Mouse (Mus musculus) thymus, adult 18-20 months (tissue): ENCODE results near the gene Acbd4.

ENCODE experiments used
- DNase-seq, 2 experiments: peaks; one replicate each; pipeline ENCODE4 v3.0.0; 2022; ENCODE audit warnings: mixed read lengths in 2 of 2

Gene Acbd4

DNA sequence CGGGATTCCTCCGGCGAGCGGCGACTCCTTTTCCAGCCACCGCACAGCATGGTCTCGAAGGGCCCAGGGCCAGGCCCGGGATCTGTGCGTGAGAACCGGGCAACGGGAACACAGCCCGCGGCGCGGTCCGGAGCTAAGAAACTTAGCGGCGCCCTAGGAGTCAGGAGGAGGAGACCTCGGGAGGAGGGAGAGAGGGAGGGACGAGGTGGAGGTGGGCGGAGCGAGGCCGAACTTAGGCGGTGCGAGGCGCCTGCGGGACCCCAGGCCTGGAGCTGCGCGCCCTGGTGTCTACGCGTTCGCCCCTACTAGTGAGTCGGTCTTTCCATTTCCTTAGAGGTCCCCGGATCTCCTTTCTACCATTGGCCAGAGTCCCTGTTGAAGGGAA is at the start of gene Acbd4, which contains the start of gene Plcd3:
TSS of gene Acbd4 (plus strand) at position 202 of the 385 bp plus-strand sequence.
TSS of gene Plcd3 (minus strand) at position 178 of the 385 bp plus-strand sequence.
- DNase-seq = peak; percentile 49 to 54

DNA sequence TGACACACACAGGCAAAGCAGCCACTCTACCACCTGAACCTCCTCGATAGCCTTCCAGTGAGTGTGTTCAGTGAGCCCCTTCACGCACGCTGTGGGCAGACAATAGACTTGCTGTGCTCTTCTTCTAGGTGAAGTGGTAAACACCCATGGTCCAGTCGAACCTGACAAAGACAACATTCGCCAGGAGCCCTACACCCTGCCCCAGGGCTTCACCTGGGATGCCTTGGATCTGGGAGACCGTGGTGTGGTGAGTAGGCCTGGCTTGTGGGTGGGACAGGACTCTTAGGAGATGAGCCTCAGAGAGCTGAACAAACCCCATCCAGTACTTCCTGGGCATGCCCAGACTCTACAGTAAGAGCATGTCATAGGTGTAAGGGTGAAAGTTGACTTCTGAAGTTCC is 49.4 kb upstream of the Acbd4 start:
- no peak for DNase-seq

DNA sequence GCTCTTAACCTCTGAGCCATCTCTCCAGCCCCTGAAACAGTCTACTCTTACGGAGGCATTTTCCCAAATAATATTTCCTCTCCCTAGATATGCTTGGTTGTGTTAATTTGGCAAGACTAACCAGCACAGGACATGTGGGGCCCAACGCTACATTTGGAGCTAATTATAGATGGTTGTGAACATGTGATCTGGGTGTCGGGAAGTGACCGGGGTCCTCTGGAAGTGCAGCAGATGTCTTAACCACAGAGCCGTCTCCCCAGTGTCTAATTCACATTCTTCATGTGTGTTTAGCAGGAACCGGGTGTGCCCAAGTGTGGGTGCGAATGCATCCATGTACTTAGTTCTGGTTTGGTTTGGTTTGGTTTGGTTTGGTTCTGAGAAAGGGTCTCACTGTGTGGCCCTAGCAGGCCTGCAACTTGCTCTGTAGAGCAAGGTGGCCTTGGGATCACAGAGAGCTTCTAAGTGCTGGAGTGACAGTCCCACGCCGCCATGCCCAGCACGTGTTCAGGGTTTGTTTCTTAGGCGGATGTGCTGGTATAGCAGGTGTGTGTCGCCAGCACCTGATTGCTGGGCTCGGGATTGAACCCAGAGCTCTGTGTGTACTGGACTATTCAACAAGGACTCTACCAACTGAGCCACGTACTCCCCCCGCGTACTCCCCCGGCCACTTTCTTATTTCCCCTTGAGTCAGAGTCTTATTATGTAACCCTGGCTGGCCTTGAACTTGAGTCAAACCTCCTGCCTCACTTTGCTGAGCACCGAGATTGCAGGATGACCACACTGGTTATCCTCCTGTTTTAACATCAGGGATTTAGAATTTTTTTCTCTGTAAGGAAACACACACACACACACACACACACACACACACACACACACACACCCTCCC is 48.0 kb upstream of the Acbd4 start:
- DNase-seq = no peak

DNA sequence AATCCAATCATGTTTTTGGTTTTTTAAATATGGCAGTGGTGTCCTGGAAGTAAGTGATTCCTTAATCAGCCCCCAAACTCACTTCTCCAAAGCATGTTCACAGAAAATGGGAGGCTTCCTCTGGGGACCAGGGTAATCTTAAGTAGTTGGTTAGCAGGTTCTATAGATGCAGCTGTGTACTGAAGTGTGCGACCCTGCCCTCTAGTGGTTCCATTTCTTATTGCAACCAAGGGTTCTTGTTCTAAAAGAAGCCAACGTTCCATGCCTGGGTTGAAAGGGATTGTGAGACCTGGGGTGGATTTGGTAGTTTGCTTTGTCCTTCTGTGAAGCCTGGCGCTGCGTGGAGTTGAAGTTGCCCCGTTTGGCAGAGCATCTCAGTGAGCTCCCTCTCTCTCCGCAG is 46.7 kb upstream of the Acbd4 start:
- DNase-seq = peak in 1 of 2 experiments; percentile 46

DNA sequence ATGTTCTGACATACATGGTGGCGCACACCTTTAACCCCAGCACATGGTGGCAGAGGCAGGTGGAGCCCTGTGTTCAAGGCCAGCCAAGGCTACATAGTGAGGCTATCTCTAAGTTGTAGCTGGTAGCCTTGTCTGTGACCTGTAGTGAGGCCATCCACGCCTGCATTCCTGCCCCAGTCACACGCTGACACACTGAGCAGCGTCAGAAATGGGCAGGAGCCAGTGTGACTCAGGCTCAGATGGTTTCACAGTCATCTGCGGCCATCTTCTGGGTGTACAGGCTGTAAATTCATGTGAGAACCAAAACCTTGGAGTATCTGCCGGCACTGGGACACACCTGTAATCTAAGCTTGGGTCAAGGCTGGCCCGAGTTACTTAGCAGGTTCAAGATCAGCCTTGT is 44.8 kb upstream of the Acbd4 start:
- no peak for DNase-seq

DNA sequence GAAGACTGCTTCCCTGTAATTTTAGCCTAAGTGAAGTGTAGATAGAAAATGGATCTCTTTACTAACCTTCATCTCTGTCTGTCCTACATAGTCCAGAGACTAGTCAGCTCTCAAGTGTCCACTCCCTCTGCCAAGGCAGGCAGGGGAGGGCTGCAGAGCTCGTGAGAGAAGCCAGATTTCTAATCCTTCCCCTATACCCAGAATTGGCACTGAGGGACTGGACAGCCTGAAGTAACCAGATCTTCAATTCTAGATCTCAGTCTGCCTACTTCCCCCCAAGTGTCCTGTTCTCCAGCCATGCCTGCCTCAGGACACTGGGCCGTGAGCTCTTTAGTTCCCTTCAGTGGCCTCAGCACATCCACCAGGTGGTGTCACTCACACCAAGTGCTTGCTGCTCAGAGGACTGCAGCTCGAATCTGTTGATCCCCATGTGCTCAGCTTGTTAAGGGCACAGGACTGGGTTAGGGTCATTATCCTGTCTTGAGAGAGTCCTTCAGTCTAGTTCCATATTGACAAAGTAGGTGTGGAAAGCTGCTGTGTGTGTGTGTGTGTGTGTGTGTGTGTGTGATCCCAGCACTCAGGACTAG is 42.9 kb upstream of the Acbd4 start:
- DNase-seq = no peak

DNA sequence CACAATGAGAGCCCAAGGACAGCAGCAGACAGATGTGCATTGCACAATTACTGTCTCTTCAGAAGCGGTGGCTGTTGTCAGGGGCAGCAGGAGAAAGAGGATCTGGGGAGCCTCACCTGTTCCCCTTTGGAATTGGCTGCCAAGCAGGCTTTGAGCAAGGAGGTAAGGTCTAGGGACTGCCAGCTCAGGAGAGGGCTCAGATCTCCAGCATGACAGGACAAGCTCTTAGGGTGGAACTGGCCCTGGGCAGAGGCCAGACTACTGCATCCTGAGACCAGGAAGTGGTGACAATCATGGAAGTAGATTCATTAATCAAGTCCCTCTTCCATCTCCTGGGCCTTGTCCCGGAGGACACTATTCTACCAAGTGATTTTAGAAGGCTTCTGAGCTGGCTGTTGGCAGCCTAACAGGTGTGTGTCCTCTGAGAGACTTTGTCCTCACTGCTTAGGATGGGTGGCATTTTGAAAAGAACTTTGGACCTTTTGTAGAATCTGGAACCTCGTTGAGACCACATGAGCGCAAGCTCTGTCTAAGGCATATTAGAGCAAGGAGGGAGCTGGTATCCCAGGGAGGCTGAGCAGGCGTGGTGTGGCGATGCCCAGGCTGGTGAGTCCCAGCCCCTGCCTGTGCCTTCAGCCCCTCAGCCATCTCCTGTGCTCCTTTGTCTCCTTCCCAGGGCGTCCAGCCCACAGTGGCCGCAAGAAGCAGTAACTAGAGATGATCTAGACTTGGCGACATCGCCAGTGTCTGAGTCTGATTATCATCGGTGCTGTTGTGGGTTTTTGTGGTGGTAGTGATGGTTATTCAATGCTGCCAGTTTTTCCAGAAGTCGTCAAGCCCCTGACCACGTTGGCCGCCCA is 35.1 kb upstream of the Acbd4 start:
- no peak for DNase-seq

DNA sequence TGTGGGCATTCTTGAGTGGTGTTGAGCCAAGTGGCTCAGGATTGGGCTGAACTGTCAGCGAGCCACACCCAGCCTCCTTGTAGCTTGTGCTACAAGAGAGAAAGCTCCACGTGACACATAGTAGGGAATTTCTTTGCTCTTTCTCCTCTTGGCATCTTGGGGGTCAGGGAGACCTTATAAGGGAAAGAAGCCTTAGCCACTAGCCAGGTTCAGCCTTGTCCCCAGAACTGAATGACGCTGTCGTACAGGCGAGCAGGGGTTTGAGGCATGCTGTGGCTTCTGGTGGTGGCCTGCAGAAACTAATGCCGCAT is 34.5 kb upstream of the Acbd4 start:
- DNase-seq = no peak

DNA sequence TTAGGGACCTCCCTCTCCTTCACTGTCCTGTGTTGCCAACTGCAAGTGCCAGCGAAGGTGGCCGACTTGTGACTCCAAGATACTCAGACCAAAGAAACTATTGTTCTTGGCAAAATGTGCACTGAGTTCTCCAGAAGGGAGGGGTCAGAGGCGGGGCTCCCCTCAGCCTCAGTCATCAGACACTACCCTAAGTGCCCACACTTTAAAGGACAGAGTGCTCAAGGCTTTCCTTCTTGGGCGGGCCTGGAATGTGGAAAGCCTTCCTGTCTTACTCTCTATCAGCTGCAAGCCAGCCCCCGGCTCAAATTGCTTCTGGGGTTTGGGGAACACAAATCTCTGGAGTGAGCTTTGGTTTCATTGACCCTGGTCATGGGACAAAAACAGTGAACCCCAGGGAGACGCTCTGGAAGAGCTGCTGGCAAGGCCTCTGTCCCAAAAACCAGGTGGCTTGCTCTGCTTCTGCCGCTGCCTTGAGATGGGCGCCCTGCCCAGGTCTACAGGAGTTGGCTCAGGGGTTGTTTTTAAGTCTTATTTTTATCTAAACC is 34.0 kb upstream of the Acbd4 start:
- no peak for DNase-seq

DNA sequence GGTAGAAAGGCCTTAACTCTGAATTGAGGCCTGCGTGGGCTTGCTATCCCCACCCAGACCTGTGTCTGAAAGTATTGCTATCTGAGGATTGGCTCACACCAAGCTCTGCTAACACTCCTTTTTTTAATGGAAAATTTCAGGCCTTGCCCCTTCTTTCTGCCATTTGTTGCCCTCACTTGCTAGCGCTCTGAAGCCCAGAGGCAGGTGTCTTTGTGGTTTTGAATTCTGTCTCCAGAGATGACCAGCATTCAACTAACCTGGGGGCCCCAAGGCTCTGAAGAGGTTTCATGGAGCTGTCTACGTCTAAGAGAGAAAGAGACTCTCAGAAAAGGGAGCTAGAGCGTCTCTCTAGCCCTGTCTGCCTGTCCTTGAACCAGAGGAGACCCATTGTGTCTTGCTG is 33.2 kb upstream of the Acbd4 start:
- DNase-seq = no peak

DNA sequence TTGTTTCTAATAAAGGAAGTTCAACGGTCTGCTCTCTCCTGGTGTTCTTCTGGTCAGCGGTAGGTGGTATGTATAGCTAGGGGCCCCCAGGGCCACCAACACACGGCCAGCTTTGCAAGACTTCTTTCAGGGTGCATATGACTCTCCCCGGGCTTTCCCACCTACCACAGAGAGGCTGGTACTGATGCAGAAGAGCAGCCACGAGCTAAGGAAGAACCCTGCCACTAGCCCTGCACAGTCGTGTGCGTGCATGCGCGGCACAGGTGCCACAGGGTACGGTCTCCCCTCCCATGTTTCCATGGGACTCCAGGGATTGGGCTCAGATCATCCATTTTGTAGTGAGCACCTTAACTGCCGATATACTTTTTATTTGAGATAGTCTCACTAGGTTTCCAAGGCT is 32.6 kb upstream of the Acbd4 start:
- no peak for DNase-seq

DNA sequence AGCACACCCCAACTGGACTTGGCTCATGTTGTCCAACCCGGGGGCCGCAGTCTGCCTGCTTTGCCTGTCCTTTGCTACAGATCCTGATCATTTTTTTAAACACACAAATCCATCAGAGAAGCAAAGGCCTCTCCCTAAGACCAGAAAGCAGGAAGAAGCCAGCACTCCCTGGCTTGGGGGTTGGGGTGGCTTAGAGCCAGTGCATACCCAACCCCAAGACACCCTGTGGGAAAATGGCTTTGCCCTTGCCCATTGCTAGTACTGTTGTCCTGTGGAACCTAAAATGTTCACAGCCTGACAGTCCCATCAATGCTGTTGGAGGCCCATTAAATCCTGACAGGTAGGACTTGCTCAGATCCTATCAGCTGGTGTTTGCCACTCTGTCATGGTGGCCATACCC is 31.8 kb upstream of the Acbd4 start:
- no peak for DNase-seq

DNA sequence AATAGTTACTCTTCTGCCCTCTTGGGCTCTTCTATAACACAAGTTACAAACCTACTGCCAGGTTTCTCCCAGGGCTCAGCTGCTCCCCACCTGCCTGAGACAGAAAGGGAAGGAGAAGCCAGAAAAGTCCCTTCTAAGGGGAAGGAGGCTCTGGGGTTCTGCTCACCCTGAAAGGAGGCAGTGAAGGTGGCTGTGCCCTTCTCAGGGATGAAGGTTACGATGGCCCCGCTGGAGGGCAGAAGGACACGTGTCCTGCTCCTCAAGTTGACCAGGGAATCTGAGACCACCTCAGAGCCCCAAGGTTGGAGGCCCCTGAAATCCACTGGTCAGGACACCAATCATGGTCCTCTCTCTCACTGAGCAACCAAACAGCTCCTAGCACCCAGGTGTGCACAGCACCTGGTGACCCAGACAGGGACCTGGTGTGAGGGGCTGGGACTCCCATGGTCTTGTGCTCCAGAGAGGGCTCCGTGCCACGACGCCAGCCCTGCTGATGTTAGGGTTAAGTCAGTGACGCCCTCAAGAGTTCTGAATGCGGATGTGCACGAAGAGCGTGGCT is 31.1 kb upstream of the Acbd4 start:
- DNase-seq = no peak

DNA sequence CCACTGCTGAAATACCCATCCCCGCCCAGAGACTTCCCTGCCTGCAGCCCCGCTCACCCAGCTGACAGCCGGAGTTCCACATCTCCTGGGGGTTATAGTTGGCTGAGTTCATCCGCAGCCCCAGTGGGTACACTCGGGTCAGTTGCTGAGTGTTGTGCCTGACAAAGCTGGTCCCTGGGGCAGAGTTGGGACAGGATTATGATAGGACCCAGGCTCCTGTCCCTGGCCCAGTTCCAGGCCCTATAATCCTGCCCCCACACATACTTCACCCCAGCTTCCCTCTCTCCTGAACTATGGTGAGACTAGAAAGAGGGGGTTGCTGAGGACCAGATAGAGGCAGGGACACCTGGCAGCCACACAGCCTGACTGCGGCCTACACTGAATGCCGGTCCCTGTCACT is 27.8 kb upstream of the Acbd4 start:
- no peak for DNase-seq

DNA sequence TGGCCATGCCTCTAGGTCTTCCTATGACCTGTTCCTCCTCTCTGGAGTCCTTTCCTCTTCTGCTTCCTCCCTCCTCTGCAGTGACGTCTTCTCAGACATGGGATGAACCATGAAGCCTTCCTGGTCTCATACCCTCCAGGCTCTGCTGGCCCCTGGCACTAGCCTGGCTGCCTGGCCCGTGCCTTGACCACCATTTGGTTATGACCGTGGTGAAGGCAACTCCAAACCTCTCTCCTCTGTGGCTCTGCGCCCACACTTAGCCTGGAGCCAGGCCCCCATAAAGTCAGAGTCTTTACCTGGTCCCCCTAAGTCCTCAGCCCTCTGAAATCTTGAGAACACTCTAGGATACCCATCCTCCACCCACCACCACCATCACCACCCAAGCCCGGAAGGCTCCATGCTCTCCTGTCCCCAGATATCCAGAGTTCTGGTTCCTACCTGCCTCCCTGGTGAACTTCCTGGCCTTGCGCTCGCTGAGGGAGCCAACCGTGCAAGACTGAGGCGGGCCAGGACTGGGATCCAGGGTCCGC is 27.3 kb upstream of the Acbd4 start:
- no peak for DNase-seq

DNA sequence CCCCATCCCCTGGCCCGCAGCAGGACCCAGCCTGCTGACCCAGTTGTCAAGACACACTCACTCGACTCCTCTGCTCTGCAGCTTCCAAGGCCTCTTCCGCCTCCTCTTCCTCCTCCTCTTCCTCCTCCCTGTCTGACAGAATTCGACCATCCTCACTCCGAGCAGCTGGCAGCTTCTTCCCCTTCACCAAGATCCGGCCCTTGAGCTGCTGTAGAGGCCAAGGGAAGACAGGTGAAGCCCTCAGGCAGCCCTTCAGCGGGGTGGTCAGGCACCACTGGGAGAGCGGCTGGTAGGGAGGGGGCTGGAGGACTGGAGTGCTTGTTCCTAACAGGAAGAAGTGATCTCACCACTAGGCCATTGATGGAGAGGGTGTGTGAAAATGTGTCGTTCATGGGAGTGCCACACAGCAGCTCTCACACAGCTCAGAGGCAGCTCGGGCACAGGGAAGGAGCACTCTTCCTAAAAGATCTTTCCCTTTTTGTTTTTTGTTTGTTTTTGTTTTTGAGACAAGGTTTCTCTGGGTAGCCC is 26.6 kb upstream of the Acbd4 start:
- no peak for DNase-seq

DNA sequence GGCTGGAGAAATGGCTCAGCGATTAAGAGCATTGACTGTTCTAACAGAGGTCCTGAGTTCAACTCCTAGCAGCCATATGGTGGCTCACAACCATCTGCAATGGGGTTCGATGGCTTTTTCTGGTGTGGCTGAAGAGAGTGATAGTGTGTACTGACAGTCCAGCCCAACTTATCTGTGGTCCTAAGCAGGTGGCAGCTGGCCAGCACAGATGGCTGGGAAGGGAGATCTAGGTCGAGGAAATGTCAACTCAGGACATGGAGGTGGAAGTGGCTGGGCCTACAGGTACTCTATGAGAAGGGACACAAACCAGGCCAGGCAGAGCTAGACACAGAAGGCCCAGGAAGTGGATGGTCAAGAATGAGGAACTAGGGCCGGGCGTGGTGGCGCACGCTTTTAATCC is 25.5 kb upstream of the Acbd4 start:
- DNase-seq = no peak

DNA sequence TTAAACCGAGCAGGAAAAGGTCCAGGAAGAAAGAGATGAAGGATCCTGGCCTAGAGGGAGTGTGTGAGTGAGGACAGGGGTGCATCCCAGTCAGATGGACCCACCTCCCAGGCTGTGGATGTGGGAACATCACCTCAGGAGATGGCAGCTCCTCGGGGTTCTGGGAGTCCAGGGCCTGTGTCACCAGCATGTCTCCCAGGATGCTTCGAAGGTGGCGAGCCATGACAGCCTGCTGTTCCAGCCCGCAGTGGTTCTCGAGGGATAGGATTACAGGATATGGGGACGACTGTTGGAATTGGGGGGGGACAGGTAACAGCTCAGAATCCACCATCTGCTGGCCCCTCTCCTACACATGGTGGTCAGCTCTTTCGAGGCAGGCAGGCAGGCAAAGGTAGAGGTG is 24.9 kb upstream of the Acbd4 start:
- DNase-seq = no peak

DNA sequence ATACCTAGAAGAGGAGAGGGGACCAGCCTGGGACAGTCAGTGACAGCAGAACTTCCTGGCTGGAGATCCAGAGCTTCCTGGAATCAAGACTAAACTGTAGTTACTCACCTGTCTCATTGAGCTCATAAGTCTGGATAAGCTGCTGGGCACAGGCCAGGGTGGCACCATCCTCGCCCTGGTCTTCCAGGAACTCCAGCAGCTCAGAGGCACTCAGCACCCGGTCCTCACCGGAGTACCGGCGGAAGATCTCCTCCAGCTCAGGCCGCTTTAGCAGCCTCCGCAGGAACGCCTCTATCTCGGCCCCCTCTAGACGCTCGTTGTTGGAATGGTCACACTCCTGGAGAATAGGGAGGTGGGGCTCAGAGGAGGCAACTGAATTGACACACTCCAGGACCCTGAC is 23.4 kb upstream of the Acbd4 start:
- DNase-seq = no peak

DNA sequence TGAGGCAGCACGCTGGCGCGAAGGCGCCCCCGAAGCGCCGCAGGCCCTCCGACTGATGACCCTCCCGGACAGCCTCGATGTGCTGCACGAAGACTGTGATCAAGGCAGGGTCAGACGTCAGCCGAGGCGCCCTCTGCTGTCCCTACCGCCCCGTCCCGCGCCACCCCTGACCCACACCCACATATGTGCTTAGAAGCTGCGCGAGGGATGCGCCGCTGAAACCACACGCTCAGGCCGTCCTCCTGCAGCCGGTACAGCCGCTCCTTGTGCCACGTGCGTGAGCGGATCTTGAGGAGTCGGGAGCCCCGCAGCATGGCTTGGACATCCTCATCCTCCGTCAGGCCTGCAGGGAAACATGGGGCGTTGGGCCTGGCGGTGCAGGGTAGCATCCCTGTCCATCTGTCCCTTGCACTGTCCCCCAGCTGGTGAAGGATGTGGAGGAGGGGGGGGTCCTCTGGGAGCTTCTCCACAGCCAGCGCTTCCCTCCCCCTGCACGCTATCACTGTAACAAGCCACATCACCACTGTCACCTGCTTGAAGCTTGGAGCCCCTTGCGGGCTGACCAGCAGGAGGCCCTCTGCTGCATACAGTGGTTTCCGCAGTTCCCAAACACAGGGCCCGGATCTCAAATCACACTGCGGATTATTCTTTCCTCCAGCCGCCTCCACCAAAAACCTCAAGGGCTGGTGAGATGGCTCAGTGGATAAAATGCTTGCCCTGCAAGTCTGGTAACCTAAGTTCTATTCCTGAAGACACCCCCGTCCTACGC is 21.0 kb upstream of the Acbd4 start:
- no peak for DNase-seq

DNA sequence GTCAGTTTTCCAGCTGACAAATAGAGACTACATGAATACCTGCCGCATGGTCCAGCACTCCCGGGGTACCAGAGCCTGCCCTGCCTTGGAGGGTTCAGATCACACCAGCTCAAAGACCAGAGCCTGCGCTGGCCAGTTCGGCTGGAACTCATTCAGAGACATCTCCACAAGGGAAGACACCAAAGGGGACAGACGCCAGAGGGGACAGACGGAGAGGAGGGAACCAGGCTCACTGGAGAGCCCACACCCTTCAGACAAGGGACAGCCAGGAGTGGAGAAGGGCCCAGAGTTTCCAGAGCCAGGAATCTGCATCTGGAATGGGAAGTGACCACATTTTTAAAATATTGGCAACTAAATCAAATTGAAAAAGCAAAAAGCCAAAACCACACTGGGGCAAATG is 19.9 kb upstream of the Acbd4 start:
- no peak for DNase-seq

DNA sequence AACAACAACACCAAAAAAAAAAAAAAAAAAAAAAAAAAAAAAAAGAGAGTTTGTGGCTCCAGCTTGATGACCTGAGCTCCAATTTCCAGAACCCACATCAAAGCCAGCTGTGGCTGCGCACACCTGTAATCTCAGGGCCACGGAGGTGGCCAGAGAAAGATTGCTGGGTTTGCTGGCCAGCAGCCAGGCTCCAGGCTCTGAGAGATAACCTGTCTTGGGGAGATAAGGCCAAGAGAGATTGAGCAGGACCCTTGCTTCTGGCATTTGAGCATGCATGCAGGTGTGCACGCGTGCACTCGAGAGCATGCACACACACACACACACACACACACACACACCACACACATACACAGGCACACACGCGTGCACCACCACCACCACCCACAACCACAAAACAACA is 8.2 kb upstream of the Acbd4 start:
- no peak for DNase-seq
